In the genomic region with DNA sequence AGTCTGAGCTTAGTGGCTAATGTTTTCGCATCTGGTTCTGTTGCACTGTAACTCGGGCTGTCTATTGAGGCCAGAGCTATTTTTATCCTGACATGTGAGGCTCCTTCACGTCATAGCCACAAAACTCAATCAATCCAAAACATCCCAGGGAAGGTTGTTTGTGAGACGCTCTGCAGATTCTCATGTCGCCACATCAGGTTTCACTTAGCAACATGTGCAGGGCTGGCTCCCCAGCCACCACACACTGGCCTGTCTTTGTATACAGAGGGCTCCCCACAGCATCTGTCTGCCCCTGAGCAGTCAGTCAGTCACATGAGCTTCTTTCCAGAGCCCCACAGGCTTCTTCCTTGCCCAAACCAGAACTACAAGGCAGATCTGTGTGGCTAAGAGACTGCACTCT, we compare ENCODE assay signal across 10 mouse cellular contexts. TPM values are rescaled to one million over a fixed set of nuclear protein-coding genes. Genes with fewer than 3 reads are reported as not detected.
A peak's percentile ranks its signal among the peaks of the same experiment; 100 is the strongest.
DNase-seq lines count a peak whose midpoint lies in the region; ATAC-seq and TF ChIP-seq lines count a peak whose summit lies in the region.
"Had no signal": no experiment of that assay in that cellular context is flagged by ENCODE, and none has a peak within 500 bp of the region (broad histone marks: within the 10 kb centered on the region; RNA-seq: fewer than 3 reads in every experiment).

No protein-coding gene starts in this region.

- ATAC-seq in lung, embryonic 14.5 days (ENCODE audit: insufficient read depth): peak; percentile 94
- ATAC-seq in stomach, embryonic 14.5 days (ENCODE audit: insufficient number of reproducible peaks, insufficient read depth, low FRiP score, low read depth): 0 out of 2 replicates have a peak, but pooled peaks have one; percentile 23
- ATAC-seq in erythroid progenitor cell, adult 5-6 weeks (replicated peaks; ENCODE audit: low FRiP score, poor library complexity, severe bottlenecking): no peak

- TF ChIP-seq POLR2A in lung, adult 2 months (IDR thresholded peaks at IDR 0.05; ENCODE audit: borderline replicate concordance, extremely low read depth, low read depth, low read length): no peak

- H3K36me3 ChIP-seq in lung, embryonic 14.5 days (ENCODE audit: insufficient read depth): peaks cover 4% of the 10 kb centered on the region; the same call in 1 of the 2 replicates
- H3K36me3 ChIP-seq in stomach, embryonic 14.5 days (ENCODE audit: control insufficient read depth, insufficient read depth, low read length): peaks cover 6% of the 10 kb centered on the region; the same call in 1 of the 2 replicates

- H3K27ac ChIP-seq in lung, embryonic 14.5 days (ENCODE audit: low read depth): peak overlapping the region; percentile 81
- no peak overlapping the region for H3K27ac ChIP-seq in stomach, embryonic 14.5 days (ENCODE audit: low read length)

- TF ChIP-seq CTCF in lung, embryonic 14.5 days (IDR thresholded peaks at IDR 0.05; ENCODE audit: low read depth): no peak
- no peak for TF ChIP-seq CTCF in lung, adult 2 months (IDR thresholded peaks at IDR 0.05; ENCODE audit: insufficient read depth, low read length)

- intact Hi-C loops in heart, postnatal 36 days (cut with DNase I): no loop called here

- no peak overlapping the region for H3K4me3 ChIP-seq in lung, embryonic 14.5 days (ENCODE audit: low read depth, low read length)
- H3K4me3 ChIP-seq in lung, adult 2 months (replicated peaks; ENCODE audit: extremely low read depth, low read depth, low read length): no peak overlapping the region
- H3K4me3 ChIP-seq in stomach, embryonic 14.5 days (ENCODE audit: low read depth, low read length): no peak overlapping the region

- 43% methylated on average over 5 of the region's 5 CpGs for WGBS in lung, embryonic 14.5 days
- WGBS in lung, adult 2 months: 65% methylated on average over 5 of the region's 5 CpGs
- WGBS in stomach, embryonic 14.5 days: 73% methylated on average over 5 of the region's 5 CpGs

- no peaks in the 10 kb centered on the region for H3K9me3 ChIP-seq in lung, embryonic 14.5 days (ENCODE audit: low read depth, low read length)
- H3K9me3 ChIP-seq in stomach, embryonic 14.5 days (ENCODE audit: control insufficient read depth, low read depth, low read length): no peaks in the 10 kb centered on the region
- H3K9me3 ChIP-seq: megakaryocyte, embryonic 14.5 days had no signal

- peak; percentile 83 for DNase-seq in lung, embryonic 14.5 days
- no peak for DNase-seq in lung, adult 2 months
- DNase-seq in fibroblast of lung, adult 2 months (ENCODE audit: low read depth): peak; percentile 98
- peak; percentile 36 to 49 for DNase-seq in heart, postnatal 36 days
- no peak for DNase-seq in adrenal gland, postnatal 14 days
- no peak for DNase-seq in adrenal gland, adult 18-20 months (ENCODE audit: low spot score in 2 of 2)
- DNase-seq: retina, postnatal 1 day had no signal

- H3K27me3 ChIP-seq in lung, embryonic 14.5 days (ENCODE audit: insufficient read depth, low read length): no peaks in the 10 kb centered on the region
- H3K27me3 ChIP-seq in stomach, embryonic 14.5 days (ENCODE audit: control insufficient read depth, insufficient read depth, low read length): no peaks in the 10 kb centered on the region
- H3K27me3 ChIP-seq: megakaryocyte, embryonic 14.5 days had no signal

- H3K4me1 ChIP-seq in lung, embryonic 14.5 days (ENCODE audit: insufficient read depth): peaks cover 6% of the 10 kb centered on the region; the same call in 1 of the 2 replicates
- peaks cover 19% of the 10 kb centered on the region for H3K4me1 ChIP-seq in lung, adult 2 months (ENCODE audit: control insufficient read depth, insufficient read depth, low read length)
- H3K4me1 ChIP-seq in stomach, embryonic 14.5 days (ENCODE audit: control insufficient read depth, insufficient read depth, low read length): no peaks in the 10 kb centered on the region

- H3K9ac ChIP-seq in lung, embryonic 14.5 days: no peak overlapping the region
- H3K9ac ChIP-seq in stomach, embryonic 14.5 days (replicated peaks; ENCODE audit: low read depth, low read length): no peak overlapping the region

- H3K4me2 ChIP-seq in lung, embryonic 14.5 days: no peak overlapping the region
- H3K4me2 ChIP-seq in stomach, embryonic 14.5 days (replicated peaks; ENCODE audit: low read depth, low read length): no peak overlapping the region

RNA-seq across cellular contexts. Expression of a gene that starts 44.6 kb away (rescaled TPM):
- polyA plus RNA-seq in lung, embryonic 14.5 days (2014; fragmentation: Nextera tagmentation; extraction: Ambion mirVana): 30.9 and 39.9 TPM in 2 replicates
- 120 and 125 TPM in 2 replicates for polyA plus RNA-seq in lung, adult 2 months (2012; rRNA removed)
- total RNA-seq in heart, postnatal 36 days (2021): 10 to 100 TPM; 34.3 to 38.1 TPM
- polyA plus RNA-seq in stomach, embryonic 14.5 days (2014; fragmentation: Nextera tagmentation; extraction: Ambion mirVana): 13.2 and 14.2 TPM in 2 replicates
- total RNA-seq in erythroid progenitor cell, adult 5-6 weeks (2015; ENCODE audit: low replicate concordance): not detected in 2 replicates
- total RNA-seq in erythroid progenitor cell, adult 5-6 weeks (2017; ENCODE audit: low replicate concordance): not detected in 2 replicates
- total RNA-seq in adrenal gland, postnatal 14 days (2021): 25.2 and 25.8 TPM in 2 replicates
- 10 to 100 TPM; 18.6 to 20.0 TPM for total RNA-seq in adrenal gland, adult 18-20 months (2021)

RNA-seq across cellular contexts. Expression of a gene that starts 58.3 kb away (rescaled TPM):
- polyA plus RNA-seq in lung, embryonic 14.5 days (2014; fragmentation: Nextera tagmentation; extraction: Ambion mirVana): 23.3 and 25.2 TPM in 2 replicates
- polyA plus RNA-seq in lung, adult 2 months (2012; rRNA removed): 33.3 TPM in 2 replicates
- total RNA-seq in heart, postnatal 36 days (2021): 10 to 100 TPM; 14.7 to 16.8 TPM
- polyA plus RNA-seq in stomach, embryonic 14.5 days (2014; fragmentation: Nextera tagmentation; extraction: Ambion mirVana): 18.7 and 20.9 TPM in 2 replicates
- 12.6 and 24.3 TPM in 2 replicates for total RNA-seq in erythroid progenitor cell, adult 5-6 weeks (2015; ENCODE audit: low replicate concordance)
- 8.6 and 12.6 TPM in 2 replicates for total RNA-seq in erythroid progenitor cell, adult 5-6 weeks (2017; ENCODE audit: low replicate concordance)
- total RNA-seq in adrenal gland, postnatal 14 days (2021): 25.0 and 25.8 TPM in 2 replicates
- total RNA-seq in adrenal gland, adult 18-20 months (2021): 10 to 100 TPM; 29.8 to 32.8 TPM

Comparison
In these comparisons a context has a peak if more than half of its experiments do, and no peak if none do; other contexts are left out.
1. DNase-seq: peak in lung, embryonic 14.5 days (single experiment), fibroblast of lung, adult 2 months (single experiment) and heart, postnatal 36 days (2 of 2); none in lung, adult 2 months (single experiment), adrenal gland, postnatal 14 days (single experiment) and adrenal gland, adult 18-20 months (0 of 2).
2. RNA of a gene that starts 44.6 kb away (total RNA-seq): 34.3 to 38.1 TPM in heart, postnatal 36 days, 25.2 to 25.8 TPM in adrenal gland, postnatal 14 days and 18.6 to 20.0 TPM in adrenal gland, adult 18-20 months; not detected in erythroid progenitor cell, adult 5-6 weeks; every median in the first group is over 10 times any median in the second.